Mouse (Mus musculus) left cerebral cortex, adult 2 months (tissue): ENCODE results near the gene Bpifc. TPM values are rescaled to one million over a fixed set of nuclear protein-coding genes. Genes with fewer than 3 reads are reported as not detected.

ENCODE experiments used
- DNase-seq, 2 experiments: peaks; one replicate each; pipeline ENCODE4 v3.0.0; 2021 to 2022; ENCODE audit warnings: low spot score in 2 of 2, mixed read lengths in 1 of 2; ENCODE audit errors: extremely low spot score in 1 of 2
- H3K27ac ChIP-seq: fragments of 200-600 bp; 2 replicates; pipeline ENCODE4 v1.8.1; 2022
- H3K4me3 ChIP-seq: fragments of 200-600 bp; 2 replicates; pipeline ENCODE4 v1.8.1; 2022
- CTCF ChIP-seq: fragments of 200-600 bp; IDR thresholded peaks from 2 replicates; pipeline ENCODE4 v1.8.1; 2022; ENCODE audit warnings: antibody characterized with exemption, mild to moderate bottlenecking, moderate library complexity
- intact Hi-C: fragments of 180-260 bp; cut with DNase I; formaldehyde crosslinking; loops from one replicate; pipeline ENCODE4 v1.15.1; 2025
- total RNA-seq, 2 experiments: library from RNA; stranded (reverse); gene quantifications; 2 replicates each; pipeline ENCODE4 v1.2.3; 2021

Bpifc gene
- total RNA-seq, 2 experiments from 2014 or later = 0.11 TPM; not detected in 1

DNA sequence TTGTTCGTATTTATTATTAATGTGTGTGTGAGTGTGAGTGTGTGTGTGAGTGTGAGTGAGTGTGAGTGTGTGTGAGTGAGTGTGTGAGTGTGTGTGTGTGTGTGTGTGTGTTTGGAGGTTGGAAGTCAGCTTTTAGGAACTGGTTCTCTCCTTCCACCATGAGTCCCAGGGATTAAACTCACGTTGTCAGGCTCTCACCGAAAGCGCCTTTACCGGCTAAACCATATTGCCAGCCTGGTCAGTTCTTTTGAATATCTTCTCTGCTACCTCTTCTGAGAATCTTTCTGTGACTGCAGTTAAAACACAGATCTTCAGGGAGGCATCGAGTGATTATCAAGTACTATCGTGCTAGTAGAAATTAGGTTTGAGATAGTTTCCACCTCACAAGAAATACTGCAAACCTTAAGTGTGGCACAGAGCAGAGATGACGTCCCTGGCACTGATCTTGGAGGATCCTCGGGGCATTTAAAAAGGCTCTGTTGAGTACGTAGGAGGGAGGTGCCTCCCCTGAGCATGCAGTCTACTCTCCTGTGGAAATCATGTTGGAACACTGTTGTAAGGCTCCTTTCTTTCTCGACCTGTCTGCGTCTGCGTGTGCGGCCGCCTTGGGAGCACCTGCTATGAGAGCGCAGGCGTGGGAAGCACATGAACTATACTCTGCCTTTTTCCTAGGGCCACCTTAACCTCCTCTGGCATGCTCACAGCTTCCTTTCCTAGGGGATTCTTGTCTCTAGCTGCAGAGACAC is 44.1 kb downstream of the Bpifc start:
- TF ChIP-seq CTCF = no peak
- intact Hi-C loops = loop anchor here (2.0 to 5.0 kb wide), 3 partner anchors 100 to 497 kb away; no protein-coding TSS in a partner anchor
- Histone ChIP-seq H3K4me3 (no peak overlapping the region), H3K27ac (no peak overlapping the region)
- DNase-seq = no peak

DNA sequence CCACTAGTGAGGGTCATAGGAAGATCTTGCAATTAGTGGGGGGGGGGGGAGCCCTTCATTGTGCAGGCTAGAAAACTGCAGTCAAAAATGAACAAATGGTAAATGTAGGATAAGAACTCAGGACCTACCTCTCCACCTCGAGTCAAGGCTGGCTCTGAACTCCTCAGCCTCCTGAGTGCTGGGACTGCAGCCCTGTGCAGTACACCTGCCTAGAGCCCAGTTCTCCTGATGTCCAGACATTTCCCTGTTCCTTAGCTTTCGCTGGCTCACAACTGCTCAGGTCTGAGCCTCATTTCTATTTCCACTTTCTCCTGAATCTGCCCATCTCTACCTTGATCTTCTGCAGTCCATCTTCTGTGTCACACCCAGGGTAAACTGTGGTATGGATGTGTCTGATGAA is 45.2 kb downstream of the Bpifc start:
- Histone ChIP-seq H3K27ac (no peak overlapping the region), H3K4me3 (no peak overlapping the region)
- no peak for DNase-seq
- TF ChIP-seq CTCF = no peak
- intact Hi-C loops = loop anchor here (5.0 kb wide), 2 partner anchors 101 to 331 kb away; no protein-coding TSS in a partner anchor

DNA sequence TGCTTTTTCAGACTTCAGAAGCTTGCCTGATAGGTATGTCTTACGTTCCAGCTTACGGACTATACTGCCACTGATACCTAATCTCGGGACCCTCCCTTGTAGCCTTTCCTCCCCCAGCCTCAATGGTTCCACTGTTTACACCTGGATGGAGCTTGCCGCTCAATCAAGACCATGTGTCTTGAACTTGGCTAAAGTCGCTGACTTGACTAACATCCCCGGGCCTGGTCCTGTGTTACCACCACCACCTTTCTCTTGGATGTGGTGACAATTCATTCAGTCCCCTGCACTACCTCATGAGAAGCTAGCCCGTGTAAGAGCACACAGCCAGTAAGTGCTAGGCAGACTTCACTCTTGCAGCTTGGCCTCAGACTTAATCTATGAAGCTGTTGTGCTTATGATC is 47.4 kb downstream of the Bpifc start:
- Histone ChIP-seq H3K27ac (no peak overlapping the region), H3K4me3 (no peak overlapping the region)
- no peak for TF ChIP-seq CTCF
- no peak for DNase-seq
- intact Hi-C loops = no loop called here

DNA sequence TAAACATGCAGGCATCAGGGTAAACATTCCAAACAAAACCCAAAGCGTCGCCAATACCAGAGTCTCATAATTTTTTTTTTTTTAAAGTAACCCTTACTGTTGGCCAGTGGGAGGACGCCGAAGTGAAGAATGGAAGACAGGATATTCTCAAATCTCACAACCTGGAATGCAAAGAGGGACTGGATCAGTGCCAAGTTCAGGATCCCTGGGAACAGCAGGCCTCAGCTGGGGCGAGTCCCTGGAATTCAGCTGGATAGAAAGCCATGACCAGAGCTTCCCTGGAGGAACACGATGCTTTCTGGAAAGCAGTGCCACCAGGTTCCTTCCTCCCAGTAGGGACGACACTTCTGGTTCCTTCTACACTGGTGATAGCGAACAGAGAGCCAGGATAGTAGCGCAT is 48.8 kb downstream of the Bpifc start:
- TF ChIP-seq CTCF = no peak
- Histone ChIP-seq H3K4me3 (no peak overlapping the region), H3K27ac (no peak overlapping the region)
- DNase-seq = no peak
- intact Hi-C loops = loop anchor here (2.0 kb wide), 1 partner anchor 58 kb away; the partner anchor contains the start of gene Fbxo7

DNA sequence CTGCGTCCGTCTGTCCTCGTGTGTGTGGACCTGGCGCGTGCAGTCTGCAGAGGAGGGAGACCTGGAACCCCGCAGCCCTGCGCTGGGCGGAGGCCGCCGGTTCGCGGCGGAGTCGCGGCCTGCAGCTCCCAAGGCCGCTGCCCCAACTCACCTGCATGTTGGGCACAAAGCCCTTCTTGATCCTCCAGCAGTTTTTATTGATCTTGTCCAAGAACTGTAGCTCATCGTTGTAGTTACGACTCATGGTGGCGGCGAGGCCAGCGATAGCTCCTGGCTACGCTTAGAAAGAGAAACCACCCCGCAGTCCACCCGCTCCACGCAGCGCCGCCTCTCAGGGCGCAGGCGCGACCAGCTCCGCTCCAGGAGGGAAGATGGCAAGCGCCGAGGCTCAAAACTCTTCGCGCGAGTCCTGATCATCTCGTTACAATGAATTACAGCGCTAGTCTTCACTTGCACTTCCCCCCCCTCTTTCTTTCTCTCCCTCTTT is 54.2 kb downstream of the Bpifc start, which contains the start of gene Rtcb:
TSS of gene Rtcb (minus strand) at position 360 of the 487 bp plus-strand sequence.
- no peak for TF ChIP-seq CTCF

DNA sequence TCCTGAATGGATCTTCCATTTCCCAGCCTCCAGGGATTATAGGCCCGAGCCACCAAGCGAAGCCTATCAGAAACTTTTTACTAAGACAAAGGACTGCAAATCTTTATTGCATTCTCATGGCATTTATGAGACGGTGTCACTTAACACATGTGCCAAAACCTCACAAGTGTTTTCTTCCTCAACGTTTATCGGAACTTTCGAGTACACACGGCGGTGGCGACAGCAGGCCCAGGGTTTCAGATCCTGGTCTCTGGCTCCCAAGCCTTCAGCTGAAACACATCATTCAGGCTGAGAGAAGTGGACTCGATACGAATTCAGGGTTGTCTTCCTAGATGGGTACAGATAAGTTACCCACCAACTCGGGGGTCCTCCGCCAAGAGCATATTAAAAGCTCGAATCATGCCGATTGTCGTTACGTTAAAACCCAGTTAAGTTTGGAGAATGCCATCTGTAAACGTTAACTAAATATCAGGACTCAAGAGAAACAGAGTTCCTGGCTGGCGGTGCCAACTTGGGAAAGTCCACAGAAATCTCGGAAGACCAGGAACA is 54.8 kb downstream of the Bpifc start:
- TF ChIP-seq CTCF = no peak
- intact Hi-C loops = no loop called here
- Histone ChIP-seq H3K27ac (peak overlapping the region; percentile 89), H3K4me3 (peak overlapping the region; percentile 59)
- no peak for DNase-seq

More for the DNA sequence above, 54.2 kb downstream of the Bpifc start, which contains the start of gene Rtcb:
- intact Hi-C loops = no loop called here
- peak; percentile 98 to 100 for DNase-seq
- peak within 1 kb of the TSS; percentile 89 for H3K27ac ChIP-seq
- peak within 1 kb of the TSS; percentile 59 for H3K4me3 ChIP-seq

DNA sequence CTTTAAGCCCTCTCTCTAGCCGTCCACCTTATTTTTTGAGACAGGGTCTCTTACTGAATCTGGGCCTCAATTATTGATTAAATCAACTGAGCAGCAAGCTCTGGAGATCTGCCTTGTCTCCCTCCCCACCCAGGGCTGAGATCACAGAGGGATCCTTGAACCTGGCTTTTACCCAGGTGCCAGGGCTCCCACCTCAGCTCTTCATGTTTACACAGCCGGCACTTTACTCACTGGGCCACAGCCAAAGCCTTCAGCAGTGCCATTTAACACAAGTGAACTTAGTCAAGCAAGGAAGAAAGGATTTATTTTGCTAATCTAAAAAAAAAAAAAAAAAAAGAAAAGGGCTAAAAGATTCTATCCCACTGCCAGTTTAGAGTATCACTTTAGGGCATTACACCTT is 57.3 kb downstream of the Bpifc start:
- intact Hi-C loops = no loop called here

DNA sequence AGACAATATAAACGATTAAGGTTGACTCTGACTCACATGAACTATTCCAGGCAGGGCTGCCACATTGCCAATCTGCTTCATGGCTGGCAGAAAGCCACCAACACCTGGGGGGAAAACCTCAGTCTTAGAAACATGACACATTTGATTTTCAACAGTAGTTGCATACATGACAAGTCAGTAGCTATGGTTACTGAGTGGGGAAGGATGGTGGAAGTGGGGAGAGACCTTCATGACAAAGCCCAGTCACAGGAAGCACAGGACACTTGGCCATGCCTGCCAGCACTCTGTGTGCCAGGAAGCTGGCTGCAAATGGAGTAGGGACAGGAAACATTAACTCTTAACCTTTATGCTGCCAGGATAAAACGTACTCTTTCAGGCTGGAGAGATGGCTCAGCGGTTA is 58.3 kb downstream of the Bpifc start:
- no peak for TF ChIP-seq CTCF
- intact Hi-C loops = no loop called here

More for the DNA sequence above, 57.3 kb downstream of the Bpifc start:
- H3K27ac ChIP-seq = no peak overlapping the region
- H3K4me3 ChIP-seq = no peak overlapping the region
- TF ChIP-seq CTCF = no peak
- DNase-seq = no peak

DNA sequence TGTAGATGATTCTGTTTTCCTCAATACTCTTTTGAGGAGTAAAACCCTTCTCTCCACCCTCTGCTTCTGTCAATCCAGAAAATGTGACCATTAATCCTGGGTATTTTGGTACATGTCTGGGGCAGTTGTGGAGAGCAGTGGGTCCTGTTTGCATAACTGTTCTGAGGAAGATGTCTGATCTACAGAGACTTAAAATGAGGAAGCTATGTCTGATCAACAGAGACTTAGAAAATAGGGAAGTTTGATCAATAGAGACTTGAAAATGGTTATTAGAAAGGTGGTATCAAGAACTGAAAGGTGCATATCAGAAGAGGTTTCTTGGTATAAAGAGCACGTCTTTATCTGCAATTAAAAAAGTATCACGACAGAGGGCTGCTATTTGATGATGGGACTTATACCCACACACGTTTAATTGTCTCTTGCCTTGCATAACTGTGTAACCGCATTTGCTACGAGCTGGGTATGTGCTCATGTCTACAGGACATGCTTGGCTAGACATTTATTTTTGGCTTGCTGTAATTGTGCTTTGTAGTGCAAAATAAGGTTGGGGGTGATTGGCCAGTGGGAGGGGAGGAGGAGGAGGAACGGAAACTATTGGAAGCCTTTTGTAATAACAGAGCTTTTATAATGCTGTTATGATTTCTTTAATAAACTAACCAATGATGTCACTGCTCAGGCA is 59.8 kb downstream of the Bpifc start:
- no peak for TF ChIP-seq CTCF
- no peak for DNase-seq
- Histone ChIP-seq H3K27ac (no peak overlapping the region), H3K4me3 (no peak overlapping the region)
- intact Hi-C loops = no loop called here

More for the DNA sequence above, 58.3 kb downstream of the Bpifc start:
- no peak for DNase-seq
- H3K27ac ChIP-seq = no peak overlapping the region
- no peak overlapping the region for H3K4me3 ChIP-seq

DNA sequence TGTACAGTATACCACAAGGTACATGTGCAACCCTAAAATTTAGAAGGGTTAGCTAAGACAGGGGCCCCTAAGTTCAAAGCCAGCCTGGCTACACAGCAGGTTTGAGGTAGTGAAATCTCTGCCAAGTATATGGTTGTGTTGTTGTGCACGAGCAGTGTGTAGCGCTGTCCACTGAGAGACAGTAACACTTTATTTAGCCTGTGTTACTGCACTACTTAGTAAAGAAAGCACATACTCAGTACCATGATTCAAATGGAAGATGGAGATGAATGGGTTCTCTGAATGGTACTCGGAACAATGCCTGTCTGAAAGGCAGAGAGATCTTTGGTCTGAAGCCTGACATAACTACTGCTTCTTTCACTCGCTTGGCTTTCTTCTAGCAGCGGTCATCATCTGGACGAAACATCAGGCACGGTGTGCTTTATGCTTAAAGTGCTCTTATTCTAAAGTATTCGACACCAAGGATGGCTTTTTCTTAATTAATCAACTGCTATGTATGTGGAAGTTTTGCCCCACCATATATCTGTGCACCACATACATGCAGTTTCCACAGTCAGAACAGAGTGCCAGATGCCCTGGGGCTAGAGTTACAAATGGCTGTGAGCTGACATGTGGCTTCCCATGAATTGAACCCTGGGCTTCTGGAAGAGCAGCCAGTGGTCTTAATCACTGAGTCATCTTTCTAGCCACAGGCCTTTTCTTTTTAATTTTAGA is 63.1 kb downstream of the Bpifc start:
- H3K27ac ChIP-seq = no peak overlapping the region
- intact Hi-C loops = loop anchor here (10.0 kb wide), 1 partner anchor 746 kb away; no protein-coding TSS in a partner anchor
- H3K4me3 ChIP-seq = no peak overlapping the region
- no peak for DNase-seq
- no peak for TF ChIP-seq CTCF

DNA sequence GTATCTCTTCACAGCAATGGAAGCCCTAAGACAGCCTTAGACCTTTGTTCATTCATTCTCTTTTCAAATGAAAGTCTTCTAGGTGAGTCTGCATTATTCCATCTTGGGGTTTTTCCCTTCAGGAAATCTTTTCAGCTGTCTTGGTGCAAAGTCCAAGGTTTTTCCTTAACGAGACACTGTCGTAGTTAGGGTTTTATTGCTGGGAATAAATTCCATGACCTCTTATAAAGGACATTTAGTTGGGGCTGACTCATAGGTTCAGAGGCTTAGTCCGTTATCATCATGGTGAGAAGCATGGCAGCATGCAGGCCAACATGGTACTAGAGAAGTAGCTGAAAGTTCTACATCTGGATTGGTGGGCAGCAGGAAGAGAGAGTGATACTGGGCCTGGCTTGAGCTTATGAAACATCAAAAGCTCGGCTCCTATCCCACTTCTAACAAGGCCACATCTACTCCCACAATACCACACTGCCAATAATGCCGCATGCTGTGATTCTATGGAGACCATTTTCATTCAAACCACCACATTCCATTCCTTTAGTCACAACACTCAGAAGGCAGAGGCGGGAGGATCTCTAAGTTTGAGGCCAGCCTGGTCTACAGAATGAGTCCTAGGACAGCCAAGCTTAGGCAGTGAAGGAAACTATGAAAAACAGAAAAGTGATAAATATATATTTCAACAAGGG is 75.3 kb downstream of the Bpifc start:
- intact Hi-C loops = no loop called here
- H3K27ac ChIP-seq = no peak overlapping the region
- TF ChIP-seq CTCF = no peak
- no peak overlapping the region for H3K4me3 ChIP-seq
- no peak for DNase-seq
